Mouse (Mus musculus) MEL (cell line): Measurements from ENCODE around the gene Lrrc74a.

Experiments
- CTCF ChIP-seq, 3 experiments: IDR thresholded peaks in 2 of 3; conservative IDR thresholded peaks in 1 of 3; 2 replicates each; pipeline ENCODE4 v1.5.1; 2011 to 2012; ENCODE audit warnings: low read length in 3 of 3, low read depth in 2 of 3, mild to moderate bottlenecking in 2 of 3, improper control_type of control experiment in 1 of 3, inconsistent platforms in 1 of 3, mixed read lengths in 1 of 3, moderate library complexity in 1 of 3; ENCODE audit not compliant: control insufficient read depth in 1 of 3, insufficient read depth in 1 of 3, poor library complexity in 1 of 3, severe bottlenecking in 1 of 3
- GATA1 ChIP-seq: IDR thresholded peaks from 2 replicates; pipeline ENCODE4 v1.6.1; 2011; ENCODE audit warnings: low read depth, low read length, improper control_type of control experiment
- MAFK ChIP-seq: IDR thresholded peaks from 2 replicates; pipeline ENCODE4 v1.6.1; 2011; ENCODE audit warnings: low read depth, mild to moderate bottlenecking, low read length, improper control_type of control experiment, borderline replicate concordance
- MYB ChIP-seq: IDR thresholded peaks from 2 replicates; pipeline ENCODE4 v1.6.1; 2011; ENCODE audit warnings: mild to moderate bottlenecking, low read depth, low read length, improper control_type of control experiment
- NELFE ChIP-seq: IDR thresholded peaks from 2 replicates; pipeline ENCODE4 v1.6.1; 2011; ENCODE audit warnings: low read depth, low read length, improper control_type of control experiment
- POLR2A ChIP-seq, 2 experiments: IDR thresholded peaks; 2 replicates each; pipeline ENCODE4 v1.6.1; 2011 to 2012; ENCODE audit warnings: low read length in 2 of 2, mild to moderate bottlenecking in 2 of 2, control low read depth in 1 of 2, improper control_type of control experiment in 1 of 2, low read depth in 1 of 2, moderate library complexity in 1 of 2; ENCODE audit not compliant: control insufficient read depth in 1 of 2, insufficient read depth in 1 of 2, poor library complexity in 1 of 2
- POLR2AphosphoS2 ChIP-seq: IDR thresholded peaks from 2 replicates; pipeline ENCODE4 v1.6.1; 2011; ENCODE audit warnings: low read length, improper control_type of control experiment
- USF1 ChIP-seq: IDR thresholded peaks from 2 replicates; pipeline ENCODE4 v1.6.1; 2014; ENCODE audit warnings: low read depth, mild to moderate bottlenecking, inconsistent platforms, low read length, improper control_type of control experiment, moderate library complexity
- ZMIZ1 ChIP-seq: IDR thresholded peaks from 2 replicates; pipeline ENCODE4 v1.6.1; 2012; ENCODE audit warnings: low read depth, mild to moderate bottlenecking, inconsistent platforms, low read length, improper control_type of control experiment, moderate library complexity

GRCm38 (mm10) chr12:86724300-86724699 lies 9.9 kb upstream of the Lrrc74a start:
- TF ChIP-seq POLR2A (IDR thresholded peaks at IDR 0.05; ENCODE audit: control insufficient read depth in 1 of 2, insufficient read depth in 1 of 2, low read depth in 1 of 2, low read length in 2 of 2, poor library complexity in 1 of 2): no peak
- TF ChIP-seq NELFE: no peak
- TF ChIP-seq USF1: no peak
- TF ChIP-seq CTCF (IDR thresholded peaks at IDR 0.05 in 2 of 3, conservative IDR thresholded peaks at IDR 0.05 in 1 of 3; ENCODE audit: control insufficient read depth in 1 of 3, insufficient read depth in 1 of 3, low read depth in 2 of 3, low read length in 3 of 3, poor library complexity in 1 of 3, severe bottlenecking in 1 of 3): no peak
- no peak for TF ChIP-seq MAFK
- TF ChIP-seq POLR2AphosphoS2: no peak
- no peak for TF ChIP-seq GATA1
- TF ChIP-seq MYB: no peak
- TF ChIP-seq ZMIZ1: no peak
